Mouse (Mus musculus) limb, embryonic 15.5 days (tissue): ENCODE measurements around the gene Dolpp1. TPM values are rescaled to one million over a fixed set of nuclear protein-coding genes. Genes with fewer than 3 reads are reported as not detected.

Experiments used
- microRNA-seq: library from miRNA; unstranded; fragments of <30 nt; microRNA quantifications from one replicate; pipeline ENCODE4, GENCODE M21; 2016
- polyA plus RNA-seq: library from polyadenylated mRNA; unstranded; fragments of >200 nt; fragmentation: Nextera tagmentation; extraction: Ambion mirVana; gene quantifications from 2 replicates; pipeline ENCODE4 v1.2.1, GENCODE M21; 2015

The Dolpp1 gene
- polyA plus RNA-seq, 1 experiment from 2014 or later, result 35.8 TPM

Small RNAs within 50 kb of the gene (microRNA-seq; reads per million reads assigned to microRNA genes)
- not detected for gene Gm47292

Other genes with a start within 250 kb of the Dolpp1 start
- 14.8 and 17.0 TPM in 2 replicates for gene Endog, start 220.8 kb upstream of the Dolpp1 start, polyA plus RNA-seq
- 75.0 and 75.2 TPM in 2 replicates for gene Spout1, start 213.8 kb upstream of the Dolpp1 start, polyA plus RNA-seq
- 12.4 TPM in 2 replicates for gene Kyat1, start 186.4 kb upstream of the Dolpp1 start, polyA plus RNA-seq
- gene Lrrc8a, start 154.5 kb upstream of the Dolpp1 start, polyA plus RNA-seq, result 40.6 and 42.5 TPM in 2 replicates
- 0.10 and 0.11 TPM in 2 replicates for gene Gm28035, start 151.7 kb upstream of the Dolpp1 start, polyA plus RNA-seq
- gene Phyhd1, start 126.1 kb upstream of the Dolpp1 start, polyA plus RNA-seq, result 5.9 and 6.8 TPM in 2 replicates
- not detected in 2 replicates for gene Gm28038, start 111.2 kb upstream of the Dolpp1 start, polyA plus RNA-seq
- 31.5 and 33.4 TPM in 2 replicates for gene Dolk, start 105.9 kb upstream of the Dolpp1 start, polyA plus RNA-seq
- gene Nup188, start 105.9 kb upstream of the Dolpp1 start, polyA plus RNA-seq, result 28.2 and 32.4 TPM in 2 replicates
- gene Sh3glb2, start 32.9 kb upstream of the Dolpp1 start, polyA plus RNA-seq, result 87.5 and 88.5 TPM in 2 replicates
- 23.3 and 23.9 TPM in 2 replicates for gene Miga2, start 28.0 kb upstream of the Dolpp1 start, polyA plus RNA-seq
- 23.9 and 37.6 TPM in 2 replicates for gene Crat, start 23.6 kb downstream of the Dolpp1 start, polyA plus RNA-seq
- gene Ptpa, start 23.8 kb downstream of the Dolpp1 start, polyA plus RNA-seq, result 137 and 149 TPM in 2 replicates
- gene Ier5l, start 82.0 kb downstream of the Dolpp1 start, polyA plus RNA-seq, result 1.9 and 2.1 TPM in 2 replicates
- gene Cstad, start 202.8 kb downstream of the Dolpp1 start, polyA plus RNA-seq, result 2.0 and 2.2 TPM in 2 replicates